Mouse (Mus musculus) cerebellum, postnatal 14 days (tissue): ENCODE results near the gene Fmn2.

Source experiments
- DNase-seq, 2 experiments: peaks; one replicate each; pipeline ENCODE4 v3.0.0; 2021; ENCODE audit warnings: mixed read lengths in 2 of 2

Fmn2 gene

DNA sequence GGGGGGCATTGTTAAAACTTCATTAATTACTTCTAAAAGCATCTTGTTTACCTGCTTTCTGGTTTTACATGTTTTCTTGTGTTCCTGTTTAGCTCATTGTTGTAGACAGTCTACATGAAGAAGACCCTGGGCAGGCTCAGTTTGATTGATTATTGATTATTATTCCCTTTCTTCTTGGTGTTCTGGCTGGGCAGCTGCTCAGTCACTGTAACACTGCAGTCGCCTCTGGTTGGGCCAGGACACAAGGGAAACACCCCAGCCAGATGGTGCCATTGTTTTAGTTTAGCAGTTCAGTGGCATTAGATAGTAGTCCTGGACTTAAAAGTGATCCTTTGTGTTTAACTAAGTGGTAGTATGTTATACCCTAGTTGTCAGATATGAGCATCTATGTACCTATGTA is 167.5 kb downstream of the Fmn2 start:
- no peak for DNase-seq

DNA sequence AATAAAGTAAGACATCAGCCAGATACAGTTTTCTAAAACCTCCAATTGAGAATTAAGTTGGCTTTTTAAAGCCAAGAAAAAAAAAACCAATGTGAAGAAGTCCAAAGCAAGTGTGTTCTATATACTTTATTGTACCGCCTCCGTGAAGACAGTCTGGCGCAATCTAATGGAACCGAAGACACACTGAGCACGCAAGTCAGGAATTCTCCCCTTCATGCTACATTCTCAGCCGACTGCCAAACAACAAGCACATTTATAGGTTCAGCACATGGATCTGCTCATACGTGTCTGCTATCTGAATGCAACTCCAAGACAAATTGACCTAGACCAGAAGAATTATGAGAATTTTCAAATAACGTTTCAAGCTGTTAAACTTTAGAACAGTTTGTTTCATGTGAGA is 169.2 kb downstream of the Fmn2 start:
- DNase-seq, result no peak

GRCm38 (mm10) chr1:174674586-174674985 is 173.0 kb downstream of the Fmn2 start:
- peak in 1 of 2 experiments; percentile 9 for DNase-seq

DNA sequence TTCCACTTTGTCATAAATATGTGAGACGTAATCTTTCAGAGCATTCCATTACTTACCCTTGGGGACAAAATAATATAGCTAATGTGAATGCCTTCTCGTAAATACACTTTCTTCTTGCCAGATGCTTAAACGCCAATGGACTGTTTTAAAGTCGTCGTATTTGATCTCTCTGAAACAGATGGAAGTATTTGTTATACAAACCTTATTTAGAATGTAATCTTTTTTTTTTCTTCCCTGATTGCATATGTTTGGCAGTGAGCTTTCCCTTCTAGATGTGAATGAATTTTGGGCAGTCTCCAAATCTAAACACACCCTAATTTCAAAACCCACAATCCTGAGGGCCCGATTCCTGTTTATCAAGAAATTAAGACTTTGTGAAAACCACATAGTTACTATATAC is 173.7 kb downstream of the Fmn2 start:
- DNase-seq, result no peak

DNA sequence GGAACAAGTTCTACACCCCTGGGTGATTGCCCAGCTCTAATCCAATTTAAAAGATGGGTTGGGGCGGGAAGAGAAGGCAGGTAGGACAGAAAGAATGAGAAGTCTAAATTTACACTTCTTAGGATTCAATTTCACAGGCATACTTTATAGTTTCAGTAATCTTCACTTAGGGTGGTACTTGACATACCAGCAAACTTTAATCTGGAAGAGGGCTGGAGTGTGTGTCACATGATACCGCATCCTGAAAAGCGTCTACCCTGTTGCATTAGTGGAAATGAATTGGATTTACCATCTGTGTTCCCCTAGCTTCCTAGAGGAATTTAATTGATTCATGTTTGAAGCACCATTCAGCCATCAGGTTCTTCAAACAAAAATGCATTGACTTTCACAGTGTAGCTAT is 174.6 kb downstream of the Fmn2 start:
- DNase-seq, result no peak

GRCm38 (mm10) chr1:174677211-174677610 is 175.6 kb downstream of the Fmn2 start:
- no peak for DNase-seq

DNA sequence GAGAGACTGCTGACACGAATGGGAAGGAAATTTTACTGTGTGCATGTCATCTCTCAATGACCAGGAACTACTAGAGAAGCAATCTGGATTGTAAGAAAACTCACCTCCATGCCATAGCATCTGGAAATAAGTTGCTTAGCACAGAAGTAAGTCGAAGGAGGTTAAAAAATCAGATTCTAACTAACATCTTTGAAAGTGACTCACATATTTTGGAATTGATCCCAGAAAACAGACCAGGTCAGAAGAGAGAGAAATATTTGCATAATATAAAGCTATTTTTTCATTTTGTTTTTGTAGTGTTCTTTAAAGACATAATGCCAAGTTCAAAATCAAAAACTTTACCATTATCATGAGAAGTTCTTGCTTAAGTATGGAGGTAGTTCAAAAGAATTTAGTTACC is 187.7 kb downstream of the Fmn2 start:
- DNase-seq, result no peak

GRCm38 (mm10) chr1:174700871-174701270 is 199.2 kb downstream of the Fmn2 start:
- no peak for DNase-seq

DNA sequence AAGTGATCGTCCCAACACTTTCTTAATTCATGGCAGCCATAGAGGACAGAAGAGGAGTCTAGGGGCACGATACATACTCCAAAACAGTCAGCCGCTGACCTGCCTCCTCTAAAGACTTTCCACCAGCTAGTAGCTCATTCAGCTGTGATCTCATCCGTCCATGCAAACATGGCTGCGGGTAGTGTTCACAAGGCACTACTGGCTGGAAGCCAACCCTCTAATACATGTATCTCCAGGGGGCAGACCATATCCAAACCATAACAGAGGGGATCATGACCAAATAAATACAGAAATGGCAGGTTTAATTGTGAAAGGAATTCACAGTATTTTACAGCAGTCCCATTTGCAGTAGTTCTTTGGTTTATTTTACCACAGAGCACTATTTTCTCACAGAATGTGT is 200.2 kb downstream of the Fmn2 start:
- DNase-seq, result peak; percentile 23 to 26

DNA sequence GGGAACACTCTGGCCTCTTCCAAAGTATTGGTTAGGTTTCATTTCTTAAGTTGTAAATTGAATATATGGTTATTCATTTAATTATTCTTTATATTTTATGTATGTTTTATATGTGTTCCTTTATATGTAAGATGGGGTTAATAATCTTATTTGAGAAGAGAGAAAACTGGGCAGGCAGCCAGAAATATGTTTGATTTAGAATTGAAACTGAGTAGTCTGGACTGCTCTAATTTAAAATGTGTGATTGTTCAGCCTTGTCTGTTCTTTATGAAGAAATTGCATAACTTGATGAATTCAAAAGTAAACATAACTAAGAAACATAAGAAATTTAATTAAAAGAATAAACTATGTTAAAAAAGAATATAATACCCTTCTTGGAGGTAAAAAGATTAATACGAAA is 202.3 kb downstream of the Fmn2 start:
- no peak for DNase-seq

DNA sequence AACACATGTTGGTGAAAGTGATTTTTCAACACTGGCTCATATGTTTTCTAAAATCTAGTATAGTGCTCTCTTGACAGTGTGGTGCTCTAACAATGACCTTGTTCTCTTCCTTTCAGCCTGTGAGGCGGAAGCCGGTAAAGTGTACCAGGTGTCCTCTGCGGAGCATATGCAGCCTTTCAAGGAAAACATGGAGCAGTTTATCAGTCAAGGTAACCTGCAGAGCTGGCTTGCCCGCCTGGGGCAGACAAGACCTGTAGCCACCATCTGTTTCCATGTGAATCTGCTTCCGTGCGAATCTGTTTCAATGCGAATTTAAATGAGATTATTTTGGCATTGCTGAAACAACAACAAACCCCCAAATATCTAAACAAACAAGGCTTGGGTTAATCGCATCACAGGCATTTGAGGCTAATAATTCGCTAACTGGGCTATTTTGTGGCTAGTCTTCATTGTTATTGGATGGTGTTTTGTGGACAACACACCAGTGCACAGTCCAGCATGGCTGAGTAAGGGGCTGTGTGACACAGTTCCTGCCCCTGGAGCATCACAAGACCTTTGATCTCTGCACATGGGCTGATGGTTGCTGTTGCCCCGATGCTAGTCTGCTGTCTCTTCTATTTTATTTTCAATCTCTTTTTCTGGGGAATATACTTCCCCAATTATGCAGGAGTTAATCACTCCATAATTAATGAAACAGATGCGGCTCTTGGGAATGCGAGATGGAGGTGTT is 218.3 kb downstream of the Fmn2 start:
- peak; percentile 78 to 82 for DNase-seq

DNA sequence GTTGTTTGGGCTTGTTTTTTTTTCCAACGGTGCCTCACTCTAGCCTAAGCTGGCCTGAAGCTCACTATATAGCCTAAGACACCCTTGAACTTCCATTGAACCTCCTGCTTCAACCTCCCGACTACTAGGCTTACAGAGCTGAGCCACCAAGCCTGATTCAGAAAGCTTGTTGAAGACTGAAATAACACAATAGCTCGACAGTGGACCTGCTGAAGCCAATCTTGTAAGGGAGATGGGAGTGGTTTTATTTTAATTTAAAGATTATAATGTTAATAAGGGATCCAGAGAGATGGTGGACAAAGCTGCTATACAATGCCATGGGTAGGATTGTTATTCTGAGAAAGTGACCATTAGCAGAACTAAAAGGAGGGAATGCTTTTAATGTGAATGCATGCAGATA is 227.1 kb downstream of the Fmn2 start:
- no peak for DNase-seq

DNA sequence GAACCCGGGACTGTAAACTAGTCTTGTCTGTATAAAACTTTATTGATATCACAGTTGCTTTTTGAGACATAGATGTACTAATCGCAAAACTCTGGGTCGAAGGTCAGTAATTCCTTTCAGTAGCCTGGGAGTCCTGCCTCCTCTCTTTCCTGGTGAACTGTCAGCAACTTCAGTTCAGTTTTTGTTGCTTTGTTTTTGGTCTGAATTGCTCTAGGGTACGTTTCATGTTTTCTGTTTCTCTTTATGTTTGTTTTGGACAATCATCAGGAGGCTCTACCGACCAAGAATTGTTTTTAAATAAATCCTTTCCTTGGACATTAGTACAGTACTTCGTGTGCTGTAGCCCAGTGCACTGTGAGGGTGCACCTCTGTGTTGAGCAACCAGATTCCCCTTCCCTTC is 231.1 kb downstream of the Fmn2 start:
- DNase-seq, result no peak

- no peak for DNase-seq
These were observed 237.3 kb downstream of the Fmn2 start for GRCm38 (mm10) chr1:174738958-174739357.

- DNase-seq, result no peak
These were observed 241.0 kb downstream of the Fmn2 start for GRCm38 (mm10) chr1:174742667-174743066.

GRCm38 (mm10) chr1:174748520-174748919 is 246.9 kb downstream of the Fmn2 start:
- DNase-seq, result no peak

DNA sequence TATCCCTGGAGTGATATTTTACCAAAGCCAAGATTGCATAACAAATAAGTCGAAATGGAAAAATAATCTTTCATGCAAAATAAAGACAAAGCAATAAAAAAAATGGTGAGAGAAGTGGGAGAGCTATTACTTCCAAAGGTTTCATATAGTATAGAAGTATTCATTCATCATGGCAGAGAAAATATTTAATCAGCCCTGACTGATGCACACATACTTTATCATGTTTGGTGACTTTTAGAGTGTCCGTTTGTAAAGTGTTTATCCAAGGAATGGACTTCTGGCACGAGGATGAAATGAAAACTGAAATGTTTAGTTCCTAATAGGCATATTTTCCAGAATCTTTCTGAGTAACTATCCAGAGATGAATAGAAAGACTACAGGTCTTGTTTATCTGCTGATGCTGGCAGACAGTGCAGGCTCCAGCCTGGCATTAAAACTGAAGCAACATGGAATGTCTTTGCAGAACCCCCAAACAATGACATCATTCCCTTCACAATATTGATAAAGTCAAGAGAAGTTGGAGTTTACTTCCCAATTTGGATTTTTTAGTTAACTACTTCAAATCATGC is 249.4 kb downstream of the Fmn2 start:
- no peak for DNase-seq

- DNase-seq, result no peak
These were observed 257.7 kb downstream of the Fmn2 start for GRCm38 (mm10) chr1:174759354-174759753.

GRCm38 (mm10) chr1:174765757-174766156 is 264.1 kb downstream of the Fmn2 start:
- no peak for DNase-seq

- no peak for DNase-seq
These were observed 265.2 kb downstream of the Fmn2 start for GRCm38 (mm10) chr1:174766852-174767251.

- peak in 1 of 2 experiments; percentile 7 for DNase-seq
These were observed 270.3 kb downstream of the Fmn2 start for GRCm38 (mm10) chr1:174771871-174772281.

- no peak for DNase-seq
These were observed 279.4 kb downstream of the Fmn2 start for GRCm38 (mm10) chr1:174781037-174781436.

GRCm38 (mm10) chr1:174788617-174789016 is 287.0 kb downstream of the Fmn2 start:
- no peak for DNase-seq

DNA sequence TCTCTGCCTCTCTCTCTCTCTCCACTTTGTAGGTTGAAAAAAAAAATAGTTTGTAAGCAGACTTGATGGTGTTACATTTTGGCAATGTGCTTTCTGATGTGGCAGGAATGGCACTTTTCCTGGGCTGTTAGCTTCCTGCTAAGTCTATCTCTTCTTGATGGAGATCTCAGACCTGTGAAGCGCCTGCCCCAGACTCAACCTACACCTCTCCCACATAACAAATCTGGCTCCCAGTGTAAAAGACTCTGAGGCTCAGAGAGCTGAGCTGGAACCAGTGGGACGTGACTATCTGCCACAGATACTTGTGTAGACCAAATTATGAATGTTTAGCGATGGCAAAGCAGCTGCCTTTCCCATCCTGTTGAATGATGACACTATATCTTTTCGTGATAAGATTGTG is 310.2 kb downstream of the Fmn2 start:
- DNase-seq, result no peak

DNA sequence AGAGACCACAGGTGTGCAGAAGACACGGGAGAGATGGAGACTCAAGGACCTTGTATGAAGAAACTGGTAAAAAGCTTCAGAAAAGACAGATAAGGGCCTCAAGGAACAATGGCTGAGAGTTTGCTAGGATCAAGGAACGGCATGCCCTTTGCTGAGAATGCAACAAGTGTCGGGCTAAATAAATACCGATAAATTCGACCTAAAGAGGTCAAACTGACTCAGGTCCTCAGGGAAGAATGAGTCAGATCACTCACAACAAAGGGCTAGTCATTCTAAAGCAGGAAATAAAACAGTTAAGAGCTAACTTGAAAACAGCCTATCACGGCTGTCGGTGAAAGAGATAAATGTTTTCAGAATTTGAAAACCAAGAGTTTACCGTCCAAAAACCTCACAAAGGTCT is 324.9 kb downstream of the Fmn2 start:
- no peak for DNase-seq
